Mouse (Mus musculus): ENCODE data around the gene Bahcc1. TPM values are rescaled to one million over a fixed set of nuclear protein-coding genes. Genes with fewer than 3 reads are reported as not detected.

Gene Bahcc1
- polyA plus RNA-seq, 2 experiments = 0.75 to 1.6 TPM

GRCm38 (mm10) chr11:120299484-120299883 lies 66.7 kb downstream of the Bahcc1 start:
- Histone ChIP-seq H3K9ac (replicated peaks) (peak overlapping the region; percentile 25; the same call in 1 of the 2 replicates), H3K4me2 (ENCODE audit: low read depth) (no peak overlapping the region; the same call in 1 of the 2 replicates), H3K4me3 (ENCODE audit: insufficient read depth in 1 of 2, low read depth in 2 of 2, low read length in 2 of 2) (no peak overlapping the region), H3K4me1 (replicated peaks; ENCODE audit: control insufficient read depth in 2 of 2, insufficient read depth in 2 of 2, low read length in 1 of 2) (peaks cover 49 to 55% of the 10 kb centered on the region in 2 experiments), H3K27ac (no peak overlapping the region; the same call in 1 of the 2 replicates), H3K27me3 (ENCODE audit: control insufficient read depth, insufficient read depth, low read length) (no peaks in the 10 kb centered on the region), H3K9me3 (ENCODE audit: control insufficient read depth, low read length) (no peaks in the 10 kb centered on the region), H3K36me3 (replicated peaks; ENCODE audit: control insufficient read depth, insufficient read depth, low read depth) (no peaks in the 10 kb centered on the region)
- TF ChIP-seq EP300 (IDR thresholded peaks at IDR 0.05; ENCODE audit: low read depth) (no peak; the same call in 1 of the 2 replicates), CTCF (IDR thresholded peaks at IDR 0.05; ENCODE audit: low read depth) (no peak)
- ATAC-seq (ENCODE audit: insufficient read depth) (no peak), DNase-seq (ENCODE audit: low read depth in 3 of 3, low spot score in 3 of 3) (no peak)
- WGBS (ENCODE audit: insufficient replicate concordance) = 14% methylated on average over 5 of the region's 5 CpGs

- H3K9ac ChIP-seq (replicated peaks) = peak overlapping the region; percentile 60
- no peak for TF ChIP-seq CTCF (IDR thresholded peaks at IDR 0.05; ENCODE audit: low read depth)
- no peak for TF ChIP-seq EP300 (IDR thresholded peaks at IDR 0.05; ENCODE audit: low read depth)
- H3K36me3 ChIP-seq (replicated peaks; ENCODE audit: control insufficient read depth, insufficient read depth, low read depth) = no peaks in the 10 kb centered on the region
- H3K4me2 ChIP-seq (ENCODE audit: low read depth) = peak overlapping the region; percentile 100
- 64% methylated on average over 9 of the region's 9 CpGs for WGBS (ENCODE audit: insufficient replicate concordance)
- no peak; the same call in 1 of the 2 replicates for ATAC-seq (ENCODE audit: insufficient read depth)
- DNase-seq (ENCODE audit: low read depth in 3 of 3, low spot score in 3 of 3) = no peak
- H3K4me3 ChIP-seq (ENCODE audit: insufficient read depth in 1 of 2, low read depth in 2 of 2, low read length in 2 of 2) = peak overlapping the region; percentile 13 to 74; a peak in 3 of 4 replicates
- H3K9me3 ChIP-seq (ENCODE audit: control insufficient read depth, low read length) = no peaks in the 10 kb centered on the region
- H3K27me3 ChIP-seq (ENCODE audit: control insufficient read depth, insufficient read depth, low read length) = no peaks in the 10 kb centered on the region; the same call in 1 of the 2 replicates
- peak overlapping the region; percentile 78 for H3K27ac ChIP-seq
- peaks cover 68 to 74% of the 10 kb centered on the region in 2 experiments for H3K4me1 ChIP-seq (replicated peaks; ENCODE audit: control insufficient read depth in 2 of 2, insufficient read depth in 2 of 2, low read length in 1 of 2)
These were observed 70.4 kb downstream of the Bahcc1 start for GRCm38 (mm10) chr11:120303119-120303518.

GRCm38 (mm10) chr11:120303559-120304349 lies 71.0 kb downstream of the Bahcc1 start:
- ATAC-seq (ENCODE audit: insufficient read depth) (peak; percentile 77), DNase-seq (ENCODE audit: low read depth in 3 of 3, low spot score in 3 of 3) (peak; percentile 77 to 79 (median 79))
- peaks cover 68 to 74% of the 10 kb centered on the region in 2 experiments for H3K4me1 ChIP-seq (replicated peaks; ENCODE audit: control insufficient read depth in 2 of 2, insufficient read depth in 2 of 2, low read length in 1 of 2)
- TF ChIP-seq EP300 (IDR thresholded peaks at IDR 0.05; ENCODE audit: low read depth) = peak; percentile 80
- TF ChIP-seq CTCF (IDR thresholded peaks at IDR 0.05; ENCODE audit: low read depth) = no peak
- peak overlapping the region; percentile 68 for H3K9ac ChIP-seq (replicated peaks)
- H3K4me3 ChIP-seq (ENCODE audit: insufficient read depth in 1 of 2, low read depth in 2 of 2, low read length in 2 of 2) = peak overlapping the region; percentile 13 to 74
- peaks cover 4% of the 10 kb centered on the region; the same call in 1 of the 2 replicates for H3K27me3 ChIP-seq (ENCODE audit: control insufficient read depth, insufficient read depth, low read length)
- H3K9me3 ChIP-seq (ENCODE audit: control insufficient read depth, low read length) = no peaks in the 10 kb centered on the region
- WGBS (ENCODE audit: insufficient replicate concordance) = 25% methylated on average over 21 of the region's 21 CpGs
- H3K27ac ChIP-seq = peak overlapping the region; percentile 78
- H3K36me3 ChIP-seq (replicated peaks; ENCODE audit: control insufficient read depth, insufficient read depth, low read depth) = no peaks in the 10 kb centered on the region
- peak overlapping the region; percentile 100 for H3K4me2 ChIP-seq (ENCODE audit: low read depth)

GRCm38 (mm10) chr11:120304350-120304694 lies 71.6 kb downstream of the Bahcc1 start:
- Histone ChIP-seq H3K36me3 (replicated peaks; ENCODE audit: control insufficient read depth, insufficient read depth, low read depth) (no peaks in the 10 kb centered on the region), H3K9me3 (ENCODE audit: control insufficient read depth, low read length) (no peaks in the 10 kb centered on the region), H3K4me2 (ENCODE audit: low read depth) (peak overlapping the region; percentile 100), H3K27ac (peak overlapping the region; percentile 78), H3K4me3 (ENCODE audit: insufficient read depth in 1 of 2, low read depth in 2 of 2, low read length in 2 of 2) (peak overlapping the region; percentile 2 to 74; a peak in 2 of 4 replicates), H3K9ac (replicated peaks) (peak overlapping the region; percentile 68), H3K27me3 (ENCODE audit: control insufficient read depth, insufficient read depth, low read length) (peaks cover 4% of the 10 kb centered on the region; the same call in 1 of the 2 replicates), H3K4me1 (replicated peaks; ENCODE audit: control insufficient read depth in 2 of 2, insufficient read depth in 2 of 2, low read length in 1 of 2) (peaks cover 66 to 68% of the 10 kb centered on the region in 2 experiments)
- ATAC-seq (ENCODE audit: insufficient read depth) = peak; percentile 7; the same call in 1 of the 2 replicates
- 26% methylated on average over 5 of the region's 5 CpGs for WGBS (ENCODE audit: insufficient replicate concordance)
- DNase-seq (ENCODE audit: low read depth in 3 of 3, low spot score in 3 of 3) = no peak
- TF ChIP-seq CTCF (IDR thresholded peaks at IDR 0.05; ENCODE audit: low read depth) (no peak), EP300 (IDR thresholded peaks at IDR 0.05; ENCODE audit: low read depth) (no peak)
